In the genomic region with DNA sequence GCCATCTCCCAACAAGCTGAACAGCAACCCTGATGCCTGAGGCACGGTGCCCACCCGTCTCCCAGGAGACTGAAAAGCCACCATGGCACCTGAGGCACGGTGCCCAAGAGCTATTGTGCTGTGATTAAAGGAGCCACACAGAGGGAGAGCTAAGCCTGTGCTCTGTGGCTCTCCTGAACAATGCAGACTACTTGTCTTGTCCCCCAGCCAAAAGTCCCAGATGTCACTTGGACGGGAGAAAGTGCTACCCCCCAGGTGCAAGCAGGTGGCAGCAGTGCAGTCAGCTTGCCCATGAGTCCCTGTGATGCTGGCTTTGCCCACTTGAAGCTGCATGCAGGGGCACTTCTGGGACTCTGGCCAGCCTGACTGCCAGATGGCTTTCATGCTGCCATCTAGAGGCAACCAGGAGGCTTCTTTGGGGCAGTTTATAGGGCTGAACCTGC, we compare ENCODE assay signal across 9 mouse cellular contexts. TPM values are rescaled to one million over a fixed set of nuclear protein-coding genes. Genes with fewer than 3 reads are reported as not detected.
DNase-seq lines count a peak whose midpoint lies in the region; ATAC-seq lines count a peak whose summit lies in the region.
"Had no signal": no experiment of that assay in that cellular context is flagged by ENCODE, and none has a peak within 500 bp of the region (broad histone marks: within the 10 kb centered on the region; RNA-seq: fewer than 3 reads in every experiment).

No protein-coding gene starts in this region.

- peaks cover 33% of the 10 kb centered on the region for H3K4me1 ChIP-seq in forebrain, embryonic 13.5 days
- peaks cover 14% of the 10 kb centered on the region for H3K4me1 ChIP-seq in forebrain, embryonic 10.5 days
- H3K4me1 ChIP-seq in midbrain, embryonic 16.5 days (ENCODE audit: control insufficient read depth, insufficient read depth, low read length): peaks cover 30% of the 10 kb centered on the region

- H3K27me3 ChIP-seq in forebrain, embryonic 13.5 days: peaks cover 14% of the 10 kb centered on the region
- peaks cover 28% of the 10 kb centered on the region for H3K27me3 ChIP-seq in forebrain, embryonic 10.5 days (ENCODE audit: poor library complexity, severe bottlenecking)
- no peaks in the 10 kb centered on the region for H3K27me3 ChIP-seq in midbrain, embryonic 16.5 days (ENCODE audit: control insufficient read depth, insufficient read depth, low read depth, low read length)

- no peak overlapping the region for H3K4me2 ChIP-seq in forebrain, embryonic 13.5 days
- no peak overlapping the region for H3K4me2 ChIP-seq in midbrain, embryonic 16.5 days (ENCODE audit: low read length)

- ATAC-seq in forebrain, embryonic 13.5 days: peak; percentile 76
- ATAC-seq in hematopoietic stem cell, adult 5-6 weeks (replicated peaks in 1 of 2; ENCODE audit: insufficient read depth in 1 of 2, low FRiP score in 2 of 2, low TSS enrichment in 1 of 2, low read depth in 1 of 2, poor library complexity in 2 of 2, severe bottlenecking in 2 of 2): peak; percentile 46 to 58; a peak in 1 of 4 replicates
- peak; percentile 46 for ATAC-seq in midbrain, embryonic 16.5 days

- no peak for DNase-seq in forebrain, embryonic 10.5 days (ENCODE audit: extremely low spot score, low spot score)
- peak; percentile 6 for DNase-seq in NIH3T3 (ENCODE audit: low read depth)
- DNase-seq in urinary bladder, postnatal 36 days (ENCODE audit: low spot score in 2 of 2): no peak
- no peak for DNase-seq in spleen, postnatal 10 days (ENCODE audit: low spot score in 2 of 2)
- DNase-seq in gastrocnemius, postnatal 10 days: no peak

- H3K27ac ChIP-seq in forebrain, embryonic 13.5 days: no peak overlapping the region
- no peak overlapping the region for H3K27ac ChIP-seq in forebrain, embryonic 10.5 days
- no peak overlapping the region for H3K27ac ChIP-seq in midbrain, embryonic 16.5 days (ENCODE audit: low read length)

- no peak overlapping the region for H3K9ac ChIP-seq in forebrain, embryonic 13.5 days
- H3K9ac ChIP-seq in midbrain, embryonic 16.5 days (ENCODE audit: low read depth, low read length): no peak overlapping the region

- H3K4me3 ChIP-seq in forebrain, embryonic 13.5 days: no peak overlapping the region
- H3K4me3 ChIP-seq in forebrain, embryonic 10.5 days: no peak overlapping the region
- H3K4me3 ChIP-seq in midbrain, embryonic 16.5 days (ENCODE audit: low read depth, low read length): no peak overlapping the region

- WGBS in forebrain, embryonic 13.5 days: 5% methylated on average over 4 of the region's 4 CpGs
- WGBS in forebrain, embryonic 10.5 days: 10% methylated on average over 4 of the region's 4 CpGs
- 12% methylated on average over 4 of the region's 4 CpGs for WGBS in midbrain, embryonic 16.5 days

- H3K9me3 ChIP-seq in forebrain, embryonic 13.5 days (replicated peaks): no peaks in the 10 kb centered on the region
- H3K9me3 ChIP-seq in forebrain, embryonic 10.5 days: no peaks in the 10 kb centered on the region
- H3K9me3 ChIP-seq in midbrain, embryonic 16.5 days (replicated peaks; ENCODE audit: control insufficient read depth, low read length, poor library complexity, severe bottlenecking): no peaks in the 10 kb centered on the region

- H3K36me3 ChIP-seq in forebrain, embryonic 13.5 days (ENCODE audit: poor library complexity, severe bottlenecking): peaks cover 25% of the 10 kb centered on the region
- H3K36me3 ChIP-seq in forebrain, embryonic 10.5 days (replicated peaks): no peaks in the 10 kb centered on the region
- H3K36me3 ChIP-seq in midbrain, embryonic 16.5 days (ENCODE audit: control insufficient read depth, insufficient read depth, low read length): peaks cover 22% of the 10 kb centered on the region

RNA-seq across cellular contexts. Expression of a gene that starts 4.4 kb away (rescaled TPM):
- 12.5 and 15.2 TPM in 2 replicates for polyA plus RNA-seq in forebrain, embryonic 13.5 days (2015; fragmentation: Nextera tagmentation; extraction: Ambion mirVana)
- polyA plus RNA-seq in forebrain, embryonic 10.5 days (2016; fragmentation: Nextera tagmentation; extraction: Ambion mirVana): 0.48 and 0.71 TPM in 2 replicates
- total RNA-seq in hematopoietic stem cell, adult 5-6 weeks (2017): not detected in 2 replicates
- 36.9 and 38.1 TPM in 2 replicates for polyA plus RNA-seq in midbrain, embryonic 16.5 days (2015; fragmentation: Nextera tagmentation; extraction: Ambion mirVana)
- total RNA-seq in gastrocnemius, postnatal 10 days (2021): under 1 TPM; 0.09 TPM

RNA-seq across cellular contexts. Expression of a gene that starts 23.1 kb away (rescaled TPM):
- polyA plus RNA-seq in forebrain, embryonic 13.5 days (2015; fragmentation: Nextera tagmentation; extraction: Ambion mirVana): not detected in 2 replicates
- not detected in 2 replicates for polyA plus RNA-seq in forebrain, embryonic 10.5 days (2016; fragmentation: Nextera tagmentation; extraction: Ambion mirVana)
- total RNA-seq in hematopoietic stem cell, adult 5-6 weeks (2017): not detected in 2 replicates
- polyA plus RNA-seq in midbrain, embryonic 16.5 days (2015; fragmentation: Nextera tagmentation; extraction: Ambion mirVana): 0.25 TPM in 1 of 2 replicates, not detected in the other
- not detected for total RNA-seq in gastrocnemius, postnatal 10 days (2021)
- polyA plus RNA-seq: lung, embryonic 16.5 days had no signal

RNA-seq across cellular contexts. Expression of a gene that starts 48.4 kb away (rescaled TPM):
- polyA plus RNA-seq in forebrain, embryonic 13.5 days (2015; fragmentation: Nextera tagmentation; extraction: Ambion mirVana): not detected in 2 replicates
- not detected in 2 replicates for polyA plus RNA-seq in forebrain, embryonic 10.5 days (2016; fragmentation: Nextera tagmentation; extraction: Ambion mirVana)
- 0.40 and 1.9 TPM in 2 replicates for total RNA-seq in hematopoietic stem cell, adult 5-6 weeks (2017)
- polyA plus RNA-seq in midbrain, embryonic 16.5 days (2015; fragmentation: Nextera tagmentation; extraction: Ambion mirVana): 0.60 TPM in 1 of 2 replicates, not detected in the other
- total RNA-seq in gastrocnemius, postnatal 10 days (2021): not detected
- polyA plus RNA-seq: lung, embryonic 16.5 days had no signal
